Mouse (Mus musculus): Measurements from ENCODE around the gene Gkap1. TPM values are rescaled to one million over a fixed set of nuclear protein-coding genes. Genes with fewer than 3 reads are reported as not detected.
A peak's percentile ranks its signal among the peaks of the same experiment; 100 is the strongest.

The Gkap1 gene
- total RNA-seq, 2 experiments from 2014 or later, result 21.6 to 22.0 TPM

DNA sequence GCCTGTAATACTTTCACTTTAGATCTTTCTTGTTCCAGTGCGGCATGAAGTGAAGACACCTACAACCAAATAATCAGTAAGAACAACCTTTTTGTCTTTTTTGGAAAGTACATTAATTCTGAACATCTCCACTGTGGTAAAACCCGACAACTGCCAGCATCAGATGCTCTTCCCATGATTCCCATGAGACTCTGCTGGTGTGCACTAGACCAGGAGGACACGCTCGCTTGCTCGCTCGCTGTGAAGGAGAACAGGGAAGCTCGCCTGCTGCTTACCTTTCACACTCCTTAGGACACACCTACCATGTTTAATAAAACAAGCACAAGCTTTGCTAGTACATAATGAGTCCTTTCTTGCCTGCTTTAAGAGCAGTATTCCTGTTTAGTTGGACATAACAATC lies 39.0 kb downstream of the Gkap1 start:
- Histone ChIP-seq H3K27ac (no peak overlapping the region), H3K4me3 (no peak overlapping the region)
- DNase-seq (ENCODE audit: low spot score in 2 of 2), result no peak
- no peak for TF ChIP-seq CTCF (conservative IDR thresholded peaks at IDR 0.05)

DNA sequence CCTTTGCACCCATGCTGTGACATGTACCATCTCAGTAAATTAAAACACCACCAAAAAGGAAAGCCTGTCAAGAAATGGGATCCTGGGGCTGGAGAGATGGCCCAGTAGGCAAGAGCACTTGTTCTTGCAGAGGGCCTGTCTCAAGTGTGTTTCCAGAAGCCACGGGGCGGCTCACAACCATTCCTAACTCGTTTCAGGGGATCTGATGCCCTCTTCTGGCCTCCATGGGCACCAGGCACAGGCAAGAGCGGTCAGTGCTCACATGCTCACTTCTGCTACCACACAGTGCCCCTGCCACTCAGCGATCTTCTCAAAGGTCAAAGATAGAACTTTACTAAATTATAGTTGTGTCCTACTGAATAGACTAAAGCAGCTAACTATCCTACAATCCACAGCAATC lies 42.9 kb downstream of the Gkap1 start:
- Histone ChIP-seq H3K4me3 (no peak overlapping the region), H3K27ac (no peak overlapping the region)
- peak in 1 of 2 experiments; percentile 36 for DNase-seq (ENCODE audit: low spot score in 2 of 2)
- TF ChIP-seq CTCF (conservative IDR thresholded peaks at IDR 0.05), result peak; percentile 75

DNA sequence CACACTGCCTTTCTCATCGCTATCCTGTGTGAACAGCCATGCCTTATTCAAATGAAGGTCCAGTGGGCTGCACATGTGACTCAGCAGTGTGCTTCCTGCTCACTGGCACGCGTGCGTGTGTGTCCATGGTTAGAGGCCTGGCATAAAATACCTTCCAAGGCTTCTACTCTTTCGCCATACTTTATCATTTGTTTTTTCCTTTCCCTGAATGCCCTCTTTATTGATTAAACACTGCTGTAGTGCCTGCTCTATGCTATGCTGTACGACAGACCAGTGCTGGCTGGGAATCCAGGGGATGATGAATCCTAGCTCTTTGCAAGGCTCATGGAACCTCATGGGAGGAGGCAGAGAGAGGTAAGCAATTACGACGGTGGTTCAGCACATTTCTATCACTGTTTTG lies 43.4 kb downstream of the Gkap1 start:
- Histone ChIP-seq H3K27ac (no peak overlapping the region), H3K4me3 (no peak overlapping the region)
- no peak for DNase-seq (ENCODE audit: low spot score in 2 of 2)
- no peak for TF ChIP-seq CTCF (conservative IDR thresholded peaks at IDR 0.05)

DNA sequence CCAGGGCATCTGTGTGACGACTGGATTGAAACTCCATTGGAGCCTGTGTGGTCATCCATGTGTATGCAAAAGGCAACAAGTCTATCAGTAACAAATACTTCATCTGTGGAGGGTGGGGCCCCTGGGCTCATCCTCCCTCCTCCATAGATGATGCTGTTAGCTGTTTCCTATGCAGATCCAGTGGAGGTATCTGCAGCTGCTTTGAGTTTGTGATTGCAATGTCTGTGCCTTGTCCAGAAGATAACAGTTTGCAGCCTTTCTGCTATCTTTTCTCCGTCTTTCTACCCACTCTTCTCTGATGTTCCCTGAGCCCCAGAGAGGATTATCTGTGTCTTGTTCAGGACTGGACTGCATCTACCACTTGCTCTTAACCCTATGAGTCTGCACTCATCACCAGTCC lies 46.9 kb downstream of the Gkap1 start:
- Histone ChIP-seq H3K4me3 (no peak overlapping the region), H3K27ac (no peak overlapping the region)
- no peak for TF ChIP-seq CTCF (conservative IDR thresholded peaks at IDR 0.05)
- no peak for DNase-seq (ENCODE audit: low spot score in 2 of 2)

DNA sequence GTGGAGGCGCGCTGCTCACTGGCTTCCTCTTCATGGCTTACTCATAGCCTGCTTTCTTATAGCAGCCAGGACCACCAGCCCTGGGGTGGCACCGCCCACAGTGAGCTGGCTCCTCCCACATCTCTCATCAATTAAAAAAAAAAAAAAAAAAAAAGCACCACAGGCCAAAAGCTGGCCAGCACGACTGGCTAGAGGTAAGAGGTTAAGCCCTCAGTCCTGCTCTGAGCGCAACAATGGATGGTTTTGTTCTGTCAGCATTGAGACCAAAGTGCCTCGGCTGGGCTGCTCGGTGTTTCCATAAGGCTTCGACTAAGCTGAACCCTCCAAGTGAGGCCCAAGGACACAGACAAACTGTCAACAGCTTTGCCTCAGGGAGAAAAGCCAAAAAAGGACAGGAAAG lies 49.8 kb downstream of the Gkap1 start:
- DNase-seq (ENCODE audit: low spot score in 2 of 2), result no peak
- Histone ChIP-seq H3K4me3 (no peak overlapping the region), H3K27ac (no peak overlapping the region)
- TF ChIP-seq CTCF (conservative IDR thresholded peaks at IDR 0.05), result no peak

DNA sequence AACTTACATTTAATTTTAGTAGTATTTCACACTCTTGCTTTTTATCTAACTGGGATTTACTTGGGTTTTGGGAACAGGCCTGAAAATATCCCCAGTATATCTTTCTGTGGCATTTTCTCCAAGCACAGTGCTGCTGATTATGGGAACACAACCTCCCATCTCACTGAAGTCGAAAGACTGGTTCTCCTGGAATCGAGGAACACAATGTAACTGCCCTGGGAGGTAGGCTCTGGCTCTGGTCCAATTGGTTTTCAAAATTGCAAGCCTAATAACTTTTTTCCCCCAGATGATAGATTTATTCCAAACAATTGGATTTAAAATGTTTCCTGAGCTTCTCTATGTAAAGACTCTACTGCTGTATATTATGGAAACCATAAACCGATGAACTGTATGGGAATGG lies 55.3 kb downstream of the Gkap1 start:
- TF ChIP-seq CTCF (conservative IDR thresholded peaks at IDR 0.05), result no peak
- Histone ChIP-seq H3K4me3 (no peak overlapping the region), H3K27ac (no peak overlapping the region)
- DNase-seq (ENCODE audit: low spot score in 2 of 2), result no peak

DNA sequence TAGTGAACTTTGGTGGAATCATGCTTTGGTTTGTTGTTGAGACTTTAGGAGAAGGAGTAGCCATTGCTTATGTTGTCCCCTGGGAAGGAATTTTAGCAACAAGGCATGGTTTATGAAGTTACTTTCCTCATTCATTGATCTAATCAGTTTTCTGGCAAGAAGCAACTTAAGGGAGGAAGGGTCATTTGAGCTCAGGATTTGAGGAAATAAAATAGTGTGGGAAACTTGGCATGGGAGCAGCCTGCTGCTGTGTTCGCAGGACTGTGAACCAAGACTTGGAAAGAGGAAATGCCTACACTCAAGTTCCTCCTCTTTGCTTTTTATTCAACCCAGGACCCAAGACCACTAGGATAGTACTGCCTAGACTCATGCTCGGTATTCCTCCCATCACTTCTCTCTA lies 58.0 kb downstream of the Gkap1 start:
- Histone ChIP-seq H3K4me3 (no peak overlapping the region), H3K27ac (no peak overlapping the region)
- no peak for TF ChIP-seq CTCF (conservative IDR thresholded peaks at IDR 0.05)
- no peak for DNase-seq (ENCODE audit: low spot score in 2 of 2)

DNA sequence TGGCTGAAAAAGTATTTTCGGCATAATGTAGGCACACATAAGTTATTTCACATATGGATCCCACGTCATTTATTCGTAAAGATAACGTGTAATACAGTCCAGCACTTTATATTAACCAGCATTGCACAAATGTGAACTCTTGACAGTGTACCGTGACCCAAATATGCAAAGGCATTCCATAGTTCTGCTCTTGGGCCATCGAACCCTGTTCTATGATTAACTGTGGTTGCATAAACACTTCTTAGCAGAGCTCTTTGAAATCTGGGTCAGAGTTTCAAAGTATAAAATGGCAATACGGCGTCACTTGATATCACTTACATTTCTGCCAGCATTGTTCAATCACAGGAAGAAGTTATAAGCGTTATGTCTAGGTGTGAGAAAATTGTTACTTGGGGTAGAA lies 59.1 kb downstream of the Gkap1 start:
- Histone ChIP-seq H3K27ac (peak overlapping the region; percentile 99), H3K4me3 (peak overlapping the region; percentile 91)
- no peak for DNase-seq (ENCODE audit: low spot score in 2 of 2)
- TF ChIP-seq CTCF (conservative IDR thresholded peaks at IDR 0.05), result no peak

DNA sequence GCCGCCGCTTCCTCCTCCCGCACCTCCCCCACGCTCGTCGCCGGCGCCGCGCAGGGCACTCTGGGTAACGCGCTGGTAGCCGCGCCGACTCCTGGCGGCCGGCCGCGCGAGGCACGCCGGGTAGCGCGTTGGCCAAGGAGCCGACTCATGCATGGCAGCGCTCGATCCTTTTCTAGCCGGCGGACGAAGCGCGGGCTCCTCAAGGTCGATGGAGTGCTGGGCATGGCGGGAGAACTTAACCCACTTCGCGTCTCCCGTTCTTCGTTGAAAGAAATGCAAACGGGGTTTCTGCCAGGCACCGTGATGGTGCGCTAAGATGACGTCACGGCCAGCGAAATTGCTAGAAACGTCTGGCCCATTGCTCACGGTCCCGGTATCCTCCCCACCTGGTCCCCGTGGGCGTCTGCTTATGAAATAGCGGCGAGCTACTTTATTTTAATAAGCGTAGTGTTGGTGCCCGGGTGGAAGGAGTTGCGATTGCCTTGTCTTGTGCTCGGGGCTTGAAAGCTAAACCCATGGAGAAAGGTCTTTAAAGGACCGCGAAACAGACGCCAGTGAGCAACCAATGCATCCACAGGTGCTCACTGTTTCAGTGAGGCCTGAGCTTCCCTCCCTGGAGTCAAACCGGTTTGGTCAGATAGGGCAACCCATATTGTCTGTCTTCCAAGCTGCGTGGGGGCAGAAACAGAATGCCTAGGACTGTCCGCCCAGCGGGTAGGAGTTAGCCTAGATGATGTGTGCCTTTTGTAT lies 59.7 kb downstream of the Gkap1 start, which contains the start of gene Ubqln1:
Gene Ubqln1, minus strand, starts transcription at position 62 of the 750 bp plus-strand sequence.
- peak; percentile 71 for TF ChIP-seq CTCF (conservative IDR thresholded peaks at IDR 0.05)
- DNase-seq (ENCODE audit: low spot score in 2 of 2), result peak; percentile 85 to 88
- Histone ChIP-seq H3K27ac (peak within 1 kb of the TSS; percentile 99), H3K4me3 (peak within 1 kb of the TSS; percentile 91)

DNA sequence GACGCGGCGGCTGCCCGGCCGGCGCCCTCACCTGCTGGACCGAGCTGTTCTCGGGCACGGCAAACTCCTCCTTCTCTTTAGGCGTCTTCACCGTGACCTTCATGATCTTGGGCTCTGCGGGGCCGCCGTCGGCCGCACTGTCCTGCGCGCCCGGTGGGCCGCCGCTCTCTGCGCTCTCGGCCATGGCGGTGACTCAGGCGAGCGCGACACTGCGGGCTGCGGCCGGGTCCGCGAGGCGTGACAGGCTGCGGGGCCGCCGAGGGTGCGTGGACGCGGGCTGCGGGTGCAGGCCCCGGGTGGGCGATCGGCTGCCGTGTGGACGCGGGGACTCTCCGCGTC lies 60.3 kb downstream of the Gkap1 start:
- peak overlapping the region; percentile 99 for H3K27ac ChIP-seq
- TF ChIP-seq CTCF (conservative IDR thresholded peaks at IDR 0.05), result no peak
- H3K4me3 ChIP-seq, result peak overlapping the region; percentile 91
- DNase-seq (ENCODE audit: low spot score in 2 of 2), result no peak

DNA sequence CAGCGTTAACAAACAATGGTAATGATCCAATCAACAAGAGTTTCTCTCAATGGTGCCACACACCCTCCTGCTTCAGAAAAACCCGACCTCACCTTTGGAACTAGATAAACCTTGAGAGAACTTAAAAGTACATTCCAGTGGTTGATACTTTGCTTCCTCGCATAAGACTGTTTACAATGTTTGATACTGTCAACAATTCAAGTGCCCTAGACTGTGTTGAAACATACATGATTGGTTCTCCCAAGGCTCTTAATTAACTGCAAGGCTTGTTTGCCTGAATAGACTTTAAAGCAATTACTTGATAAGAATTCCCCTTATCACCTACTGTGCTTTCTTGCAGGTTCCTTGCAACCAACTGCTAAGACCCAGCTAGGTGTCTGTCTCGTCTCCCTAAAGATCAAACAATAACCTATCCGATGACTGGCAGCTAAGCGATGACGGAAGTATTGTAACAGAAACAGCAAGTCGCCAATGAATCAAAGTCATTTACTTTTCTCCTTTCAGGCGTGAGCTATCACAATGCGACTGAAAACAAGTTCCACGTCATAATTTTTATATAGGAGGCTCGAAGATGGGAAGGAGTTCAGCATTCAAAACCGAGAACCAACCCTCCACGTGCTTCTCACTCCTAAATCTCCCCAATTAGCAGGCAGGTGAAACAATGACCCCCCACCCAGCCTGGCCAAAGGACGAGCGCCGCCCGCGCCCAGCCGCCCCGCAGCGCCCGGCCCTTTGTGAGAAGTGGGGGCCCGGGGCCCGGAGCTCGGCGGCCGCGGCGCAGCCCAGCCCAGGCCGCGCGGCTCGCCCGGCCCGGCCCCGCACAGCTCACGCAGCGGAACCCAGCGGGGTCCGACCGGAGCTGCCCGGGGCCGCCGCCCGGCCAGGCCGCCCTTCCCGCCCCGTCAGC lies 60.9 kb downstream of the Gkap1 start:
- Histone ChIP-seq H3K4me3 (peak overlapping the region; percentile 91), H3K27ac (peak overlapping the region; percentile 99)
- TF ChIP-seq CTCF (conservative IDR thresholded peaks at IDR 0.05), result no peak
- no peak for DNase-seq (ENCODE audit: low spot score in 2 of 2)

DNA sequence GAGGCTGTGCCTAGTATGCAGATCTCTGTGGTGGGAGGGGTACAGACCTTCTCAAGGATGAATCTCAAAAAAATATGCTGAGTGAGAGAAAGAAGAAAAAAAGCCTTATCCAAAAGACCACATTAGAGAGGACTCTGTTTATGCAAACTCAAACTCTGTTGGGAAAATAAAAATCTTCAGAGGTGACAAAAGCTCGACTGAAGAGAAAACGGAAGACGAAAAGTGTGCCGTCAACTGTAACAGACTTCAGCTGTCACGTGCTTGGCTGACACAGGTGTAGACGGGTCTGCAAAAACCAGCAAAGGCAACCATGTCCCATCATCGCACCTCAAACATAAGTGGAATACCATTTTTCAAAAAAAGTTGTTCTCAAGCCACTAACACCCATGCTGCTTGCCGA lies 61.7 kb downstream of the Gkap1 start:
- TF ChIP-seq CTCF (conservative IDR thresholded peaks at IDR 0.05), result no peak
- Histone ChIP-seq H3K27ac (no peak overlapping the region), H3K4me3 (peak overlapping the region; percentile 91)
- DNase-seq (ENCODE audit: low spot score in 2 of 2), result no peak

DNA sequence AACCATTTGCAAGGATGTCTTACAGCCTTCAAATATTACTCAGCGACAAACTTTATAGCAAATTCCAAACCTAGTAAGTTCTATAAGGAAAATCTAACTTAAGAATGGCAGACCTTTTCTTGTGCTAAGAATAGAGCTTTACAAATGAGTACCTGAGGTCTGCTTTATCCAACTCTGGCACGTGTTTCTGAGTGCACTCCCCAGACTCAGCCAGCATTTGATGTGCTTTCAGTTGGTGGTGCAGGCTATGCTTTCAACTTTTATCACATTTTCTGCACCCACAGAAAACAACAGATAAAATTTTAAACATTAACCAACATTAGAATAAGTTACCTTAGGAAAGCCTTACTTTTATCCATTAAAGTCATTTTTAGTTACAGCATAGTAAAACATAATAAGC lies 63.0 kb downstream of the Gkap1 start:
- H3K27ac ChIP-seq, result no peak overlapping the region
- no peak for TF ChIP-seq CTCF (conservative IDR thresholded peaks at IDR 0.05)
- no peak for DNase-seq (ENCODE audit: low spot score in 2 of 2)
- no peak overlapping the region for H3K4me3 ChIP-seq
